Mouse (Mus musculus) spleen, adult 2 months (tissue): ENCODE measurements around the gene Spdef. TPM values are rescaled to one million over a fixed set of nuclear protein-coding genes. Genes with fewer than 3 reads are reported as not detected.

ENCODE experiments used
- DNase-seq, 2 experiments: peaks; one replicate each; pipeline versions ENCODE4 v3.0.0 to v3.0.0-alpha.2; 2012 to 2021; ENCODE audit warnings: low spot score in 2 of 2, low read depth in 1 of 2
- H3K27ac ChIP-seq: fragments of 200-500 bp; 2 replicates; pipeline ENCODE4 v1.5.1; 2012; ENCODE audit warnings: low read length, inconsistent platforms; ENCODE audit not compliant: insufficient read depth
- H3K27me3 ChIP-seq: fragments of 200-500 bp; 2 replicates; pipeline ENCODE4 v1.6.1; 2012; ENCODE audit warnings: mild to moderate bottlenecking, moderate library complexity, low read length, inconsistent platforms; ENCODE audit not compliant: control insufficient read depth, insufficient read depth
- H3K36me3 ChIP-seq: fragments of 200-500 bp; 2 replicates; pipeline ENCODE4 v1.6.1; 2012; ENCODE audit warnings: mild to moderate bottlenecking, low read length, inconsistent platforms; ENCODE audit not compliant: control insufficient read depth, insufficient read depth
- H3K4me1 ChIP-seq: fragments of 200-500 bp; 2 replicates; pipeline ENCODE4 v1.6.1; 2011; ENCODE audit warnings: inconsistent platforms; ENCODE audit not compliant: control insufficient read depth, insufficient read depth, insufficient read length
- H3K4me3 ChIP-seq: fragments of 200-500 bp; 2 replicates; pipeline ENCODE4 v1.5.1; 2011; ENCODE audit warnings: mild to moderate bottlenecking, inconsistent platforms; ENCODE audit not compliant: insufficient read depth, insufficient read length; ENCODE audit errors: extremely low read depth
- CTCF ChIP-seq: fragments of 200-500 bp; IDR thresholded peaks from 2 replicates; pipeline ENCODE4 v1.5.1; 2011; ENCODE audit warnings: mild to moderate bottlenecking, inconsistent platforms; ENCODE audit not compliant: insufficient read depth, insufficient read length, insufficient replicate concordance; ENCODE audit errors: extremely low read depth
- POLR2A ChIP-seq: fragments of 200-500 bp; IDR thresholded peaks from 2 replicates; pipeline ENCODE4 v1.6.1; 2011; ENCODE audit warnings: low read depth, low read length, inconsistent platforms
- WGBS: fragments of 180-500 bp; shearing (Covaris S2); methylation state at CpG from one replicate; pipeline ENCODE4 v1.1.7; 2018; 5-methylcytosine and 5-hydroxymethylcytosine counted together
- polyA plus RNA-seq: library from polyadenylated mRNA; depleted of rRNA; stranded (reverse); fragments of >200 nt; gene quantifications from 2 replicates; pipeline ENCODE4 v1.2.3, GENCODE M21; 2012; rRNA removed

The Spdef gene
- 0.94 and 1.2 TPM in 2 replicates for polyA plus RNA-seq

GRCm38 (mm10) chr17:27728770-27729169, at the start of gene Spdef:
Gene Spdef, minus strand, starts transcription at chr17:27728955.
- no peaks in the 10 kb centered on the region for H3K36me3 ChIP-seq
- no peaks in the 10 kb centered on the region for H3K27me3 ChIP-seq
- no peak within 1 kb of the TSS for H3K27ac ChIP-seq
- 91% methylated on average over 10 of the region's 10 CpGs for WGBS
- no peaks in the 10 kb centered on the region for H3K4me1 ChIP-seq
- no peak for DNase-seq
- H3K4me3 ChIP-seq, result no peak within 1 kb of the TSS
- TF ChIP-seq CTCF (no peak), POLR2A (no peak)

- WGBS, result 75% methylated on average over 6 of the region's 6 CpGs
- no peak overlapping the region for H3K4me3 ChIP-seq
- TF ChIP-seq POLR2A (no peak), CTCF (no peak)
- peaks cover 2% of the 10 kb centered on the region for H3K36me3 ChIP-seq
- H3K4me1 ChIP-seq, result peaks cover 2% of the 10 kb centered on the region; the same call in 1 of the 2 replicates
- peak overlapping the region; percentile 67; the same call in 1 of the 2 replicates for H3K27ac ChIP-seq
- DNase-seq, result no peak
- H3K27me3 ChIP-seq, result no peaks in the 10 kb centered on the region
These were observed 49.1 kb upstream of the Spdef start for GRCm38 (mm10) chr17:27777823-27778222.

GRCm38 (mm10) chr17:27774198-27774597, 45.4 kb upstream of the Spdef start:
- Histone ChIP-seq H3K4me1 (no peaks in the 10 kb centered on the region), H3K27me3 (no peaks in the 10 kb centered on the region), H3K27ac (no peak overlapping the region), H3K4me3 (no peak overlapping the region), H3K36me3 (peaks cover 2% of the 10 kb centered on the region)
- no peak for DNase-seq
- TF ChIP-seq POLR2A (no peak), CTCF (no peak)
- WGBS, result 86% methylated on average over 3 of the region's 3 CpGs

- H3K36me3 ChIP-seq, result peaks cover 8% of the 10 kb centered on the region
- H3K27me3 ChIP-seq, result no peaks in the 10 kb centered on the region
- 97% methylated on average over 6 of the region's 6 CpGs for WGBS
- H3K4me1 ChIP-seq, result no peaks in the 10 kb centered on the region
- TF ChIP-seq CTCF, result no peak
- no peak for TF ChIP-seq POLR2A
- H3K4me3 ChIP-seq, result no peak overlapping the region
- no peak overlapping the region for H3K27ac ChIP-seq
- DNase-seq, result no peak
These were observed 42.9 kb upstream of the Spdef start for GRCm38 (mm10) chr17:27771616-27772015.

- H3K4me3 ChIP-seq, result no peak overlapping the region
- peak; percentile 72; the same call in 1 of the 2 replicates for TF ChIP-seq CTCF
- TF ChIP-seq POLR2A, result no peak
- no peaks in the 10 kb centered on the region for H3K4me1 ChIP-seq
- no peaks in the 10 kb centered on the region for H3K27me3 ChIP-seq
- 78% methylated on average over 8 of the region's 8 CpGs for WGBS
- H3K27ac ChIP-seq, result no peak overlapping the region
- DNase-seq, result peak in 1 of 2 experiments; percentile 37
- H3K36me3 ChIP-seq, result peaks cover 19% of the 10 kb centered on the region
These were observed 40.2 kb upstream of the Spdef start for GRCm38 (mm10) chr17:27768817-27769542.

GRCm38 (mm10) chr17:27767543-27767942, 38.8 kb upstream of the Spdef start:
- no peak for TF ChIP-seq POLR2A
- TF ChIP-seq CTCF, result no peak
- no peak for DNase-seq
- no peak overlapping the region for H3K27ac ChIP-seq
- no peaks in the 10 kb centered on the region for H3K4me1 ChIP-seq
- H3K4me3 ChIP-seq, result no peak overlapping the region
- WGBS, result 71% methylated on average over 12 of the region's 12 CpGs
- no peaks in the 10 kb centered on the region for H3K27me3 ChIP-seq
- peaks cover 19% of the 10 kb centered on the region for H3K36me3 ChIP-seq

GRCm38 (mm10) chr17:27767120-27767519, 38.4 kb upstream of the Spdef start:
- TF ChIP-seq CTCF, result no peak
- Histone ChIP-seq H3K27ac (no peak overlapping the region), H3K4me3 (no peak overlapping the region), H3K36me3 (peaks cover 19% of the 10 kb centered on the region), H3K4me1 (no peaks in the 10 kb centered on the region), H3K27me3 (no peaks in the 10 kb centered on the region)
- no peak for DNase-seq
- WGBS, result 71% methylated on average over 5 of the region's 5 CpGs
